Mouse (Mus musculus) brown adipose tissue, adult 24 weeks (tissue): ENCODE data around the gene Stxbp5l. TPM values are rescaled to one million over a fixed set of nuclear protein-coding genes. Genes with fewer than 3 reads are reported as not detected.
"Not testable (repeated sequence)": the region's sequence is repeated elsewhere in the genome, so short reads cannot be mapped to it uniquely, and the experiment has no call there.

Experiments used
- H3K27ac ChIP-seq: fragments of 200-500 bp; replicated peaks from 2 replicates; pipeline ENCODE4 v1.5.1; 2012; ENCODE audit warnings: low read depth, mild to moderate bottlenecking, low read length
- H3K4me1 ChIP-seq: fragments of 200-500 bp; 2 replicates; pipeline ENCODE4 v1.6.1; 2012; ENCODE audit warnings: low read length, mixed read lengths; ENCODE audit not compliant: control insufficient read depth, insufficient read depth, insufficient read length
- H3K4me3 ChIP-seq: fragments of 200-500 bp; 2 replicates; pipeline ENCODE4 v1.5.1; 2012; ENCODE audit warnings: low read depth, mild to moderate bottlenecking, low read length, moderate library complexity; ENCODE audit not compliant: insufficient read depth
- polyA plus RNA-seq: library from polyadenylated mRNA; stranded (reverse); fragments of >200 nt; gene quantifications from 2 replicates; pipeline ENCODE4 v1.2.4, GENCODE M21; 2012; ENCODE audit not compliant: missing spikeins, insufficient read depth, insufficient read length

The Stxbp5l gene
- polyA plus RNA-seq, 1 experiment = not detected

DNA sequence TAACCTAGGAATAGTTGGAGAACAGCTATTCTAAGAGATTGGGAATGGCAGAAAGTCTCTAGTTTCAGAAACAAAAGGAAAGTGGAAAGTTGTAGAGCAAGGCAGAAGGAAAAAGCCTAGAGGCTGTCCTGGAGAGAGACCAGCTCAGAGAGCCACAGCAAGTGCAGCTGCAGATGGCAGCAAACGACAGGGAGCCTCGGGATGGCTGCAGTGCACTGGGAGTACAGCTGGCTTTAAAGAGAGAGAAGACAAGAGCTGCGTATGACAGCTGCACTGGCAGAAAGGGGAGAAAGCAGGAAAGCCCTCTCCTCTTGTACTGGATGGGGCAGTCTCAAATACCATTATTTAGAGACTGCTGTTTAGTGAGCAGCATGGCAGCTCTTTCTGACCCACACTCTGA, 37.7 kb downstream of the Stxbp5l start:
- H3K4me1 ChIP-seq = no peaks in the 10 kb centered on the region
- no peak overlapping the region for H3K27ac ChIP-seq
- H3K4me3 ChIP-seq = no peak overlapping the region

DNA sequence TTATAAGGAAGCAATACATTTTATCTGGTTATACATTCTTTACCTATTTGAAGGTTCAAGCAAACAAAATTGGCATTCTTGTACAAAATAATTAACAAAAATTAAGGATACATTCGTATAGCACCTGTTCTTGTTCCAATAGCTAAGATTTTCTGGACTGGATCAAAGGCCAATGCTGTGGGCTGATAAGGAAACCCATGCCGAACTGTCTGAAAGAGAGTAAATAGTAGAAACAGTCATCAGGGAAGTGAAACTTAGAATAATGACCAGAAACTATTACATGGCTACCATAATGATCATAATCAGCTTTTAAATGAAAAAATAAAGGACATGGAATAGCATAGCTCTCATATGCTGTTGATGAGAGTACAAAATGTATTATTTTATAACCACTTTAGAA, 39.8 kb downstream of the Stxbp5l start:
- Histone ChIP-seq H3K4me3 (no peak overlapping the region), H3K27ac (no peak overlapping the region), H3K4me1 (no peaks in the 10 kb centered on the region)

DNA sequence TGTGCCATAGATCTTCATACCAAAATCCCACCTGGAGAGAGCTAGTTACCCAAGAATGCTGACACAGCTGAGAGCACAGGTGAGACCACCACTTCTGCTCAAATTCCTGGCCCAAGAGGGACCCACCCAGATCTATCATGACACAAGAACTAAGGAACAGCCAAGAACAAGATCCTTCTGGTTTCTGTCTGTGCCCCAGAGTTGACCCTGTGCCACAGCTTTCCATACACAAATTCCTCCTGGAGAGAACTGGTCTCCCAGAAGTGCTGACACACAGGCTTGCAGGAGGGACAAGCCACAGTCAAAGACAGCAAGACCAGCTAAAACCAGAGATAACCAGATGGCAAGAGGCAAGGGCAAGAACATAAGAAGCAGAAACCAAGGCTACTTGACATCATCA, 43.3 kb downstream of the Stxbp5l start:
- not testable (repeated sequence) for H3K4me1 ChIP-seq, H3K27ac ChIP-seq, H3K4me3 ChIP-seq

- no peak overlapping the region for H3K27ac ChIP-seq
- no peak overlapping the region for H3K4me3 ChIP-seq
- no peaks in the 10 kb centered on the region for H3K4me1 ChIP-seq
Observed at GRCm38 (mm10) chr16:37338177-37338576, 46.6 kb downstream of the Stxbp5l start.

- no peak overlapping the region for H3K27ac ChIP-seq
- H3K4me3 ChIP-seq = no peak overlapping the region
- no peaks in the 10 kb centered on the region for H3K4me1 ChIP-seq
Observed at GRCm38 (mm10) chr16:37337529-37337928, 47.2 kb downstream of the Stxbp5l start.

- H3K4me1 ChIP-seq = no peaks in the 10 kb centered on the region
- H3K27ac ChIP-seq = no peak overlapping the region
- H3K4me3 ChIP-seq = no peak overlapping the region
Observed at GRCm38 (mm10) chr16:37304441-37304840, 80.3 kb downstream of the Stxbp5l start.

DNA sequence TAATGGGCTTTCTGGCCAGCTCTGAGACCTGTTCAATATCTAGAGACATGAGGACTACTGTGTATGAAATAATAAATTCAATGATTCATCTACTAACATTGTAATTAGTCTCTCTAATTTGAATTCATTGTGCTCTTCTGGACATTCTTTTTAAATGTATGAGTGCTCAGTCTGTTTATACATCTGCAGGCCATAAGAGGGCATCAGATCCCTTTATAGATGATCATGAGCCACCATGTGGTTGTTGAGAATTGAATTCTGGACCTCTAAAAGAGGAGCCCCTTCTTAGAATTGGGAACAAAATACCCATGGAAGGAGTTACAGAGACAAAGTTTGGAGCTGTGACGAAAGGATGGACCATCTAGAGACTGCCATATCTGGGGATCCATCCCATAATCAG, 92.2 kb downstream of the Stxbp5l start:
- Histone ChIP-seq H3K27ac (no peak overlapping the region), H3K4me1 (no peaks in the 10 kb centered on the region), H3K4me3 (no peak overlapping the region)

DNA sequence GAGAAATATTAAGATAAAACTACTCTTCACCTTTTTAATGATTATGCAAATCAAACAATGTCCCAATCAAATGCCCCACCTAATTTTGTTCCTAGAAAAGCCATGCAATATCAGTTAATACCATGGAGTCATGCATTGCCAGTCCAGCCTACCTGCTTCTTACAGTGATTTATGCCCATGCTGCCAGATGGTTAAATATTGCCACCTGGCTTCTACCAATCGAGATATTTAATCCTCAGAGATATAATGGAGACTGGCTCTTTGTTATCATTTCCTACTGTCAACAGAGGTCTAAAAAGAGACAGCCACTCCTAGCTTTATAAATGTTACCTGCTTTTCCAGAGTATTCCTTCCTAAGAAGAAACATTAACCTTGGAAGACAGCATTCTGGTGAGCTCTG, 104.6 kb downstream of the Stxbp5l start:
- Histone ChIP-seq H3K27ac (no peak overlapping the region), H3K4me3 (no peak overlapping the region), H3K4me1 (no peaks in the 10 kb centered on the region)

DNA sequence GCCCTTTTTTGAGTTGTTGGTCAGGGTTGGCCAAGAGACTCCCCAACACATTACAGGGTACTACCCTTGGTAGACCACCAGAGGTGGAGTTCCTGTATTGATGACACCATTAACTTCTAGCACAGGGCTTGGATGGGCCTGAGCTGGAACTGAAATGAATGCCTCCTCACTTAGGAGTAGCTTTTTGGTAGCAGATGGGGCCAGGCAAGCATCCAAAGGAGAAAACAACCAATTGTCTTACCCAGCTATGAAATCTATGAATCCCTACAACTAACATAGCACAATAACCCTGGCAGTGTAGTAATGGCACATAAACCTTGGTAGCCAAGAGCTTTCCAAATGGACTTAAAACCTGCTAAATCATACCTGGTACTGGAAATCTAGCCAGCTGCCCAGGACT, 111.1 kb downstream of the Stxbp5l start:
- Histone ChIP-seq H3K27ac (no peak overlapping the region), H3K4me1 (no peaks in the 10 kb centered on the region), H3K4me3 (no peak overlapping the region)

GRCm38 (mm10) chr16:37261678-37262077, 123.1 kb downstream of the Stxbp5l start:
- Histone ChIP-seq H3K27ac (no peak overlapping the region), H3K4me3 (no peak overlapping the region), H3K4me1 (no peaks in the 10 kb centered on the region)

DNA sequence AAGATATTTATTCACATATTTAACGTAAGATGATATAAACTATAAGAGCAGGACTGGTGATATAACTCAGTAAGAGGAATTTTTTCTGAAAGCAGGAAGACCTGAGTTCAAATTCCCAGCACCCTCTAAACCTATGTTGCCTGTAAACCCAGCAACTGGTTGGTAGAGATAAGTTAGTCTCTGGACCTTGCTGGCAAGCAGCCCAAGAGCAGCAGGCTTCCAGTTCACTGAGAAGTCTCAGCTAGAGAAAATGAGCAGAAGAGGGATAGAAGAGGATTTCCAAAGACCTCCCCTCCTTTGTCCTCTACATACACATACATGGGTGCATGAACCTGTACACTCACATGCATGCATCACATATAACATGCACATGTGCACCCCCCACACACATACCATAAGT, 165.6 kb downstream of the Stxbp5l start:
- Histone ChIP-seq H3K4me1 (no peaks in the 10 kb centered on the region), H3K27ac (no peak overlapping the region), H3K4me3 (no peak overlapping the region)

GRCm38 (mm10) chr16:37208783-37209182, 176.0 kb downstream of the Stxbp5l start:
- Histone ChIP-seq H3K27ac (no peak overlapping the region), H3K4me3 (no peak overlapping the region), H3K4me1 (no peaks in the 10 kb centered on the region)

DNA sequence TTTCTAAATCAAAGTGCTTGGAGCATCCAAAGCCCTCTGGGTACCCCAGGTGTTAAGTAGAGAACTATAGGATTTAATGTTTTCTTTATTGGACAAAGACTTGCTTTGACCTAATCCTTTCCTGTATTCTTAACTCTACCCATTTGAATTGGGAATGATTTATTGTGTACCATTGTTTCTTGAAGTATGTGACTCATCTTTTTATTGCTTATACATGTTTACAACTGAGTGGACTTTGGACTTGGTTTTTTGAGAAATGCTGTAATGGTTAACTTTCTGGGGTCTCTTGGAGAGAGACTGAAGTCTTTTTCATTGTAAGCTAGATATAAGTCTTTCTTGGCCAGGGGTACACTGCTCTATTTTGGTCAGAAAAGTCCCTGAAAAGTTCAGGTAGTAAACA, 190.6 kb downstream of the Stxbp5l start:
- no peak overlapping the region for H3K27ac ChIP-seq
- H3K4me1 ChIP-seq = no peaks in the 10 kb centered on the region
- no peak overlapping the region for H3K4me3 ChIP-seq

GRCm38 (mm10) chr16:37125190-37125589, 259.6 kb downstream of the Stxbp5l start:
- not testable (repeated sequence) for H3K4me1 ChIP-seq, H3K4me3 ChIP-seq, H3K27ac ChIP-seq

GRCm38 (mm10) chr16:37109285-37109684, 275.5 kb downstream of the Stxbp5l start:
- Histone ChIP-seq H3K4me3 (no peak overlapping the region), H3K27ac (no peak overlapping the region), H3K4me1 (no peaks in the 10 kb centered on the region)

- Histone ChIP-seq H3K4me3 (no peak overlapping the region), H3K27ac (no peak overlapping the region), H3K4me1 (no peaks in the 10 kb centered on the region)
Observed at GRCm38 (mm10) chr16:37108763-37109162, 276.0 kb downstream of the Stxbp5l start.
